Mouse (Mus musculus): ENCODE results near the gene Crtac1. TPM values are rescaled to one million over a fixed set of nuclear protein-coding genes. Genes with fewer than 3 reads are reported as not detected.

The Crtac1 gene
- total and polyA plus RNA-seq, 3 experiments, result 0.15 TPM; not detected in 2

- Histone ChIP-seq H3K9ac (ENCODE audit: control insufficient read depth, low read depth, low read length, poor library complexity, severe bottlenecking) (no peak overlapping the region), H3K36me3 (ENCODE audit: control insufficient read depth in 1 of 2, insufficient read depth in 2 of 2, low read length in 2 of 2) (no peaks in the 10 kb centered on the region; a peak in 1 of 4 replicates), H3K79me2 (ENCODE audit: control insufficient read depth, insufficient read depth, low read length, poor library complexity) (no peaks in the 10 kb centered on the region), H3K4me3 (ENCODE audit: control insufficient read depth in 1 of 2, insufficient read depth in 1 of 2, low read depth in 2 of 2, low read length in 2 of 2) (no peak overlapping the region), H3K9me3 (replicated peaks; ENCODE audit: insufficient read depth, low read length) (no peaks in the 10 kb centered on the region), H3K27ac (ENCODE audit: control insufficient read depth, low read depth, low read length) (no peak overlapping the region), H3K4me1 (ENCODE audit: control insufficient read depth in 1 of 2, insufficient read depth in 2 of 2, low read length in 2 of 2) (0 out of 4 replicates have a peak, but pooled peaks cover 0 to 4% of the 10 kb centered on the region in 2 experiments), H3K27me3 (ENCODE audit: control insufficient read depth in 1 of 2, insufficient read depth in 2 of 2, low read length in 2 of 2) (peaks cover 3 to 4% of the 10 kb centered on the region in 2 experiments; a peak in 2 of 4 replicates)
- no peak for DNase-seq (ENCODE audit: low read depth, low spot score)
- TF ChIP-seq CHD2 (IDR thresholded peaks at IDR 0.05; ENCODE audit: low read length) (no peak), USF2 (IDR thresholded peaks at IDR 0.05; ENCODE audit: borderline replicate concordance in 1 of 2, insufficient read depth in 1 of 2, low read depth in 1 of 2, low read length in 2 of 2) (no peak), MEF2A (IDR thresholded peaks at IDR 0.05; ENCODE audit: extremely low read depth, insufficient replicate concordance, low read depth, low read length, poor library complexity, severe bottlenecking) (no peak), MAZ (IDR thresholded peaks at IDR 0.05; ENCODE audit: low read depth, low read length) (no peak), MAFK (IDR thresholded peaks at IDR 0.05; ENCODE audit: borderline replicate concordance, low read depth, low read length) (no peak), EP300 (IDR thresholded peaks at IDR 0.05; ENCODE audit: low read depth in 1 of 2, low read length in 2 of 2) (no peak), NELFE (IDR thresholded peaks at IDR 0.05; ENCODE audit: low read depth, low read length) (no peak), POLR2AphosphoS2 (IDR thresholded peaks at IDR 0.05; ENCODE audit: low read length) (no peak), MYB (IDR thresholded peaks at IDR 0.05; ENCODE audit: low read depth, low read length) (no peak), RCOR1 (IDR thresholded peaks at IDR 0.05; ENCODE audit: low read depth, low read length) (no peak), ZKSCAN1 (IDR thresholded peaks at IDR 0.05; ENCODE audit: low read depth, low read length) (no peak), GABPA (IDR thresholded peaks at IDR 0.05; ENCODE audit: low read depth, low read length) (no peak), JUND (IDR thresholded peaks at IDR 0.05; ENCODE audit: low read depth, low read length) (no peak), USF1 (IDR thresholded peaks at IDR 0.05; ENCODE audit: low read depth, low read length) (no peak), UBTF (IDR thresholded peaks at IDR 0.05; ENCODE audit: borderline replicate concordance, insufficient read depth, low read depth, low read length) (no peak), ZNF384 (IDR thresholded peaks at IDR 0.05; ENCODE audit: low read depth, low read length) (no peak), SMC3 (IDR thresholded peaks at IDR 0.05; ENCODE audit: low read depth, low read length) (no peak), TBP (IDR thresholded peaks at IDR 0.05; ENCODE audit: low read depth, low read length) (no peak), NRF1 (IDR thresholded peaks at IDR 0.05; ENCODE audit: insufficient read depth, low read depth, low read length, poor library complexity, severe bottlenecking) (no peak), E2F4 (IDR thresholded peaks at IDR 0.05; ENCODE audit: borderline replicate concordance, low read depth, low read length) (no peak)
These were observed 152.0 kb downstream of the Crtac1 start for GRCm38 (mm10) chr19:42279611-42280010.

GRCm38 (mm10) chr19:42278461-42278860, 153.1 kb downstream of the Crtac1 start:
- peaks cover 3 to 4% of the 10 kb centered on the region in 2 experiments; a peak in 2 of 4 replicates for H3K27me3 ChIP-seq (ENCODE audit: control insufficient read depth in 1 of 2, insufficient read depth in 2 of 2, low read length in 2 of 2)
- no peak for TF ChIP-seq ELF1 (IDR thresholded peaks at IDR 0.05; ENCODE audit: low read depth, low read length)
- TF ChIP-seq MAFK (IDR thresholded peaks at IDR 0.05; ENCODE audit: borderline replicate concordance, low read depth, low read length), result no peak
- TF ChIP-seq CTCF (IDR thresholded peaks at IDR 0.05 in 2 of 3, conservative IDR thresholded peaks at IDR 0.05 in 1 of 3; ENCODE audit: control insufficient read depth in 1 of 3, insufficient read depth in 1 of 3, low read depth in 2 of 3, low read length in 3 of 3, poor library complexity in 1 of 3, severe bottlenecking in 1 of 3), result no peak
- no peak for TF ChIP-seq GATA1 (IDR thresholded peaks at IDR 0.05; ENCODE audit: low read depth, low read length)
- no peak for TF ChIP-seq HCFC1 (IDR thresholded peaks at IDR 0.05; ENCODE audit: low read depth, low read length)
- TF ChIP-seq TBP (IDR thresholded peaks at IDR 0.05; ENCODE audit: low read depth, low read length), result no peak
- no peak for TF ChIP-seq ZC3H11A (IDR thresholded peaks at IDR 0.05; ENCODE audit: low read depth, low read length)
- no peak for TF ChIP-seq MEF2A (IDR thresholded peaks at IDR 0.05; ENCODE audit: extremely low read depth, insufficient replicate concordance, low read depth, low read length, poor library complexity, severe bottlenecking)
- no peak for TF ChIP-seq CHD2 (IDR thresholded peaks at IDR 0.05; ENCODE audit: low read length)
- no peak for TF ChIP-seq POLR2AphosphoS2 (IDR thresholded peaks at IDR 0.05; ENCODE audit: low read length)
- no peak for TF ChIP-seq BHLHE40 (IDR thresholded peaks at IDR 0.05; ENCODE audit: borderline replicate concordance, low read depth, low read length)
- no peak for TF ChIP-seq KAT2A (conservative IDR thresholded peaks at IDR 0.05; ENCODE audit: low read depth, low read length)
- no peak for TF ChIP-seq GABPA (IDR thresholded peaks at IDR 0.05; ENCODE audit: low read depth, low read length)
- no peak for TF ChIP-seq UBTF (IDR thresholded peaks at IDR 0.05; ENCODE audit: borderline replicate concordance, insufficient read depth, low read depth, low read length)
- no peak for TF ChIP-seq POLR2A (IDR thresholded peaks at IDR 0.05; ENCODE audit: control insufficient read depth in 1 of 2, insufficient read depth in 1 of 2, low read depth in 1 of 2, low read length in 2 of 2, poor library complexity in 1 of 2)
- H3K9me3 ChIP-seq (replicated peaks; ENCODE audit: insufficient read depth, low read length), result no peaks in the 10 kb centered on the region
- no peak overlapping the region for H3K9ac ChIP-seq (ENCODE audit: control insufficient read depth, low read depth, low read length, poor library complexity, severe bottlenecking)
- no peak overlapping the region for H3K4me3 ChIP-seq (ENCODE audit: control insufficient read depth in 1 of 2, insufficient read depth in 1 of 2, low read depth in 2 of 2, low read length in 2 of 2)
- no peak overlapping the region for H3K27ac ChIP-seq (ENCODE audit: control insufficient read depth, low read depth, low read length)
- no peaks in the 10 kb centered on the region for H3K79me2 ChIP-seq (ENCODE audit: control insufficient read depth, insufficient read depth, low read length, poor library complexity)
- no peaks in the 10 kb centered on the region; a peak in 1 of 4 replicates for H3K36me3 ChIP-seq (ENCODE audit: control insufficient read depth in 1 of 2, insufficient read depth in 2 of 2, low read length in 2 of 2)
- H3K4me1 ChIP-seq (ENCODE audit: control insufficient read depth in 1 of 2, insufficient read depth in 2 of 2, low read length in 2 of 2), result 0 out of 4 replicates have a peak, but pooled peaks cover 0 to 4% of the 10 kb centered on the region in 2 experiments
- DNase-seq (ENCODE audit: low read depth, low spot score), result no peak

Measured in MEL (cell line).